ENCODE assay signal across 9 mouse cellular contexts in genomic region chr11:3761775-3762501, GRCm38 (mm10).
DNase-seq lines count a peak whose midpoint lies in the region; ATAC-seq and TF ChIP-seq lines count a peak whose summit lies in the region.
"Had no signal": no experiment of that assay in that cellular context is flagged by ENCODE, and none has a peak within 500 bp of the region (broad histone marks: within the 10 kb centered on the region; RNA-seq: fewer than 3 reads in every experiment).

No protein-coding gene starts in this region.

- no peak for TF ChIP-seq CTCF in hindbrain, postnatal 0 days (IDR thresholded peaks at IDR 0.05; ENCODE audit: low read depth)

- no peaks in the 10 kb centered on the region for H3K9me3 ChIP-seq in embryonic facial prominence, embryonic 11.5 days (replicated peaks; ENCODE audit: control insufficient read depth, low read length)
- no peaks in the 10 kb centered on the region for H3K9me3 ChIP-seq in hindbrain, postnatal 0 days (ENCODE audit: low read length)
- H3K9me3 ChIP-seq in midbrain, embryonic 13.5 days, result no peaks in the 10 kb centered on the region

- H3K4me3 ChIP-seq in embryonic facial prominence, embryonic 11.5 days (ENCODE audit: low read depth, low read length), result peak overlapping the region; percentile 59
- peak overlapping the region; percentile 60 for H3K4me3 ChIP-seq in hindbrain, postnatal 0 days (ENCODE audit: low read length)
- H3K4me3 ChIP-seq in midbrain, embryonic 13.5 days (replicated peaks), result peak overlapping the region; percentile 66

- H3K9ac ChIP-seq in embryonic facial prominence, embryonic 11.5 days (replicated peaks; ENCODE audit: low read length), result peak overlapping the region; percentile 60
- peak overlapping the region; percentile 77 for H3K9ac ChIP-seq in hindbrain, postnatal 0 days (replicated peaks; ENCODE audit: low read length)
- peak overlapping the region; percentile 77 for H3K9ac ChIP-seq in midbrain, embryonic 13.5 days (replicated peaks)

- no peaks in the 10 kb centered on the region for H3K4me1 ChIP-seq in embryonic facial prominence, embryonic 11.5 days (ENCODE audit: control insufficient read depth, insufficient read depth, low read length)
- H3K4me1 ChIP-seq in hindbrain, postnatal 0 days (ENCODE audit: insufficient read depth, low read length), result peaks cover 8% of the 10 kb centered on the region; the same call in 1 of the 2 replicates
- H3K4me1 ChIP-seq in midbrain, embryonic 13.5 days (replicated peaks), result peaks cover 15% of the 10 kb centered on the region

- H3K27ac ChIP-seq in embryonic facial prominence, embryonic 11.5 days (replicated peaks; ENCODE audit: low read depth, low read length), result no peak overlapping the region
- peak overlapping the region; percentile 79 for H3K27ac ChIP-seq in hindbrain, postnatal 0 days
- H3K27ac ChIP-seq in midbrain, embryonic 13.5 days, result peak overlapping the region; percentile 44; the same call in 1 of the 2 replicates

- peaks cover 10% of the 10 kb centered on the region for H3K27me3 ChIP-seq in embryonic facial prominence, embryonic 11.5 days (ENCODE audit: control insufficient read depth, insufficient read depth, low read length)
- H3K27me3 ChIP-seq in hindbrain, postnatal 0 days (ENCODE audit: insufficient read depth, low read length), result no peaks in the 10 kb centered on the region
- peaks cover 50% of the 10 kb centered on the region for H3K27me3 ChIP-seq in midbrain, embryonic 13.5 days

- H3K36me3 ChIP-seq in embryonic facial prominence, embryonic 11.5 days (replicated peaks; ENCODE audit: control insufficient read depth, insufficient read depth, low read depth, low read length), result no peaks in the 10 kb centered on the region
- no peaks in the 10 kb centered on the region for H3K36me3 ChIP-seq in hindbrain, postnatal 0 days (ENCODE audit: insufficient read depth, low read length)
- no peaks in the 10 kb centered on the region for H3K36me3 ChIP-seq in midbrain, embryonic 13.5 days

- peak overlapping the region; percentile 95 for H3K4me2 ChIP-seq in embryonic facial prominence, embryonic 11.5 days (ENCODE audit: low read depth, low read length)
- H3K4me2 ChIP-seq in hindbrain, postnatal 0 days (ENCODE audit: low read depth, low read length), result peak overlapping the region; percentile 95
- peak overlapping the region; percentile 88 for H3K4me2 ChIP-seq in midbrain, embryonic 13.5 days (replicated peaks)

- DNase-seq in kidney, adult 18-20 months, result peak; percentile 18
- no peak for DNase-seq in kidney, adult 11 months
- peak; percentile 52 for DNase-seq in adrenal gland, postnatal 14 days
- peak; percentile 45 for DNase-seq in embryonic facial prominence, embryonic 11.5 days (ENCODE audit: low spot score)
- peak; percentile 66 for DNase-seq in hindbrain, postnatal 0 days (ENCODE audit: low spot score)
- no peak for DNase-seq in spleen, adult 18-20 months
- DNase-seq in layer of hippocampus, postnatal 14 days (ENCODE audit: low spot score in 2 of 2), result no peak

- WGBS in embryonic facial prominence, embryonic 11.5 days, result under 1% methylated on average over 77 of the region's 90 CpGs
- under 1% methylated on average over 61 of the region's 90 CpGs for WGBS in hindbrain, postnatal 0 days
- WGBS in midbrain, embryonic 13.5 days, result under 1% methylated on average over 61 of the region's 90 CpGs

- no peak; the same call in 1 of the 2 replicates for ATAC-seq in embryonic facial prominence, embryonic 11.5 days (replicated peaks; ENCODE audit: insufficient number of reproducible peaks, low FRiP score, low TSS enrichment, low read depth)
- ATAC-seq in hindbrain, postnatal 0 days, result peak; percentile 82
- ATAC-seq in midbrain, embryonic 13.5 days, result peak; percentile 83
- ATAC-seq: Patski had no signal

Comparison
In these comparisons a context has a peak if more than half of its experiments do, and no peak if none do; other contexts are left out.
1. DNase-seq: peak in kidney, adult 18-20 months (single experiment), adrenal gland, postnatal 14 days (single experiment), embryonic facial prominence, embryonic 11.5 days (single experiment) and hindbrain, postnatal 0 days (single experiment); none in kidney, adult 11 months (single experiment), spleen, adult 18-20 months (0 of 2) and layer of hippocampus, postnatal 14 days (0 of 2).
2. Peak in every context shown above with its lines, with median percentiles within 50 percentile points of each other: H3K4me2 ChIP-seq, H3K4me3 ChIP-seq and H3K9ac ChIP-seq.